Mouse (Mus musculus): Measurements from ENCODE around the gene Smad6.

DNA sequence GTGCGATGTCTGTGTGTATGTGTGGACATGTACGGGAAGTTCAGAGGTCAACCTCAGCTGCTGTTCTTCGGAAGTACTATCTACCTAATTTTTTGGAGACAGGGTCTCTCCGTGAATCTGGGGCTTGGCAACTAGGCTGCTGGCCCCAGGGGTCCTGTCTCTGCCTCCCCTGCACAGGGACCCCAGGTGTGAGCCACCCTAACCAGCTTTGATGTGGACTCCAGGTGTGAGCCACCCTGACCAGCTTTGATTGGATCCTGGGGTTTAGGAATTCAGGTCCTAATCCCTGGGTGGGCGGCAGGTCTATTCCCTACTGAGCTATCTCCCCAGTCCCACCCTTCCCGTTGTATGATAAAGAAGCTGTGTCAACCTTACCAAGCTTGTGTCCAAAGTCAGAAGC is 60.0 kb downstream of the Smad6 start:
- no peak for TF ChIP-seq GATA1 (IDR thresholded peaks at IDR 0.05; ENCODE audit: low read length)
- no peak for TF ChIP-seq TAL1 (IDR thresholded peaks at IDR 0.05; ENCODE audit: low read length)

Data from erythroblast, embryonic 14.5 days (primary cell).